Mouse (Mus musculus): ENCODE data around the gene Hhipl1. TPM values are rescaled to one million over a fixed set of nuclear protein-coding genes. Genes with fewer than 3 reads are reported as not detected.

Hhipl1 gene
- polyA plus RNA-seq (2014; fragmentation: Nextera tagmentation; extraction: Ambion mirVana) = 0.76 and 0.82 TPM in 2 replicates

DNA sequence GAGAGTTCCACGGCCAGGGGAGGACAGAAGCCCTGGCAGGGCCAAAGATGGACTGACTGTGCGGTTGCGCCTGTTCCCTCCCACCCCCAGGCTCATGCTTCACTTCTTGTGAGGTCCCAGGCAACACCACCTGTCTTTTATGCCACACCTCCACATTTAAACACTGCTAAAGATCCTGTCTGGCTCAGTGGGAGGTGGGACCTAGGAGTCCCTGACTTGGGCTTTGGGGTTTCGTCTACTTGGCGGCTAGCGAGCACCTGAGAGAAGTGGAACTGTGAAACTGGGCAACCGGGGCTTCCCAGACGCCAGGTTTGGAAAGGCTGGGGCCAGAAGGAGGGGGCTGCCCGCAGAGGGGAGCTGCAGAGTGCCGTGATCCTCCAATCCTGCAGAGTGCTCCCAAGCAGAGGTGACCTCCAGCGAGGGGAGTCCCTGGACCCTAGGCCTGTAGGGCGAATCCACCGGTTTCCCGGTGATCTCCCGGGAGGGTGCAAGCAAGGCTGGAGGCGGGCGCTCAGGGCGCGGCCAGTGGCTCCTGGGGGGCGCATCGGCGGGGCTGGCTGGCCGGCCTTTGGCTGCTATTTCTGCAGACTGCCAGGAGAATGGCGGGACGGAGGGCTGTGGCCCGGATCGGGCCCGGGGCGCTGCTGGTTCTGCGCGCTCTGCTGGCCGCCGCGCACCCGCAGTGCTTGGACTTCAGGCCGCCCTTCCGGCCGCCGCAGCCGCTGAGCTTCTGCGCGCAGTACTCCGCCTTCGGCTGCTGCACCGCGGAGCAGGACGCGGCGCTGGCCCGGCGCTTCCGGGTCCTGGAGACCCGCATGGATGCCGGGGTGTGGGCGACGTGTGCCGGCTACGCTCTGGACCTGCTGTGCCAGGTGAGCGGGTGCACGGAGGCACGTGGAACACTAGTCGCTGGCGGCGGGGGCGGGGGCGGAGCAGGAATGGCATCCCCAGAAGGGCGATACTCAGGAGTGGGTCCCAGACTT is at the start of gene Hhipl1:
Gene Hhipl1, plus strand, starts transcription at position 459 of the 983 bp plus-strand sequence.
- Histone ChIP-seq H3K9me3 (ENCODE audit: low read depth, low read length) (no peaks in the 10 kb centered on the region), H3K27me3 (ENCODE audit: insufficient read depth, low read length) (peaks cover 23% of the 10 kb centered on the region), H3K4me2 (peak within 1 kb of the TSS; percentile 99), H3K4me1 (ENCODE audit: insufficient read depth) (peaks cover 14% of the 10 kb centered on the region), H3K4me3 (ENCODE audit: low read depth, low read length) (peak within 1 kb of the TSS; percentile 53), H3K27ac (ENCODE audit: low read depth) (no peak within 1 kb of the TSS; the same call in 1 of the 2 replicates), H3K36me3 (ENCODE audit: insufficient read depth) (no peaks in the 10 kb centered on the region), H3K9ac (peak within 1 kb of the TSS; percentile 73)
- TF ChIP-seq CTCF (IDR thresholded peaks at IDR 0.05; ENCODE audit: low read depth) = no peak
- ATAC-seq (ENCODE audit: insufficient read depth) = peak; percentile 68
- DNase-seq = peak; percentile 83
- WGBS = 3% methylated on average over 66 of the region's 67 CpGs

DNA sequence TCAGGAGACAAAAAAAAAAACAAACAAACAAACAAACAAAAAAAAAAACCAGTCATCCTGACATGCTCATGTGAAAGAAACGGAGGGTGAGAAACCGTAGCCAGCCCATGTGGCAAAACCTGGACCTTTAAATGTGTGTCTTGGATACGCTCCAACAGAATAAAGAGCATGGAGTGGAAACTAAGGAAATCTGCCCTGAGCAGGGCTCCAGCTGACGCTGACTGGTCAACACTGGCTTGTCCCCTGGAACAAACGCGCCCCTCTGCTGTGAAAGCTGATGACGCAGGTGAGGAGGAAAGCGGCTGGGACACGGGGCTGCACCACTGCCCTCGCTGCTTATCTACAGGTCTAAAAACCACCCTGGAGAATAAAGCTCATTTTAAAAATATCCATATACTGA is 49.3 kb upstream of the Hhipl1 start:
- Histone ChIP-seq H3K27ac (ENCODE audit: low read depth) (no peak overlapping the region), H3K27me3 (ENCODE audit: insufficient read depth, low read length) (no peaks in the 10 kb centered on the region), H3K4me1 (ENCODE audit: insufficient read depth) (peaks cover 4% of the 10 kb centered on the region; the same call in 1 of the 2 replicates), H3K36me3 (ENCODE audit: insufficient read depth) (no peaks in the 10 kb centered on the region), H3K9me3 (ENCODE audit: low read depth, low read length) (no peaks in the 10 kb centered on the region), H3K4me3 (ENCODE audit: low read depth, low read length) (no peak overlapping the region), H3K9ac (no peak overlapping the region), H3K4me2 (no peak overlapping the region)
- ATAC-seq (ENCODE audit: insufficient read depth) (no peak), DNase-seq (peak; percentile 51)
- WGBS = 51% methylated on average over 10 of the region's 10 CpGs
- no peak for TF ChIP-seq CTCF (IDR thresholded peaks at IDR 0.05; ENCODE audit: low read depth)

DNA sequence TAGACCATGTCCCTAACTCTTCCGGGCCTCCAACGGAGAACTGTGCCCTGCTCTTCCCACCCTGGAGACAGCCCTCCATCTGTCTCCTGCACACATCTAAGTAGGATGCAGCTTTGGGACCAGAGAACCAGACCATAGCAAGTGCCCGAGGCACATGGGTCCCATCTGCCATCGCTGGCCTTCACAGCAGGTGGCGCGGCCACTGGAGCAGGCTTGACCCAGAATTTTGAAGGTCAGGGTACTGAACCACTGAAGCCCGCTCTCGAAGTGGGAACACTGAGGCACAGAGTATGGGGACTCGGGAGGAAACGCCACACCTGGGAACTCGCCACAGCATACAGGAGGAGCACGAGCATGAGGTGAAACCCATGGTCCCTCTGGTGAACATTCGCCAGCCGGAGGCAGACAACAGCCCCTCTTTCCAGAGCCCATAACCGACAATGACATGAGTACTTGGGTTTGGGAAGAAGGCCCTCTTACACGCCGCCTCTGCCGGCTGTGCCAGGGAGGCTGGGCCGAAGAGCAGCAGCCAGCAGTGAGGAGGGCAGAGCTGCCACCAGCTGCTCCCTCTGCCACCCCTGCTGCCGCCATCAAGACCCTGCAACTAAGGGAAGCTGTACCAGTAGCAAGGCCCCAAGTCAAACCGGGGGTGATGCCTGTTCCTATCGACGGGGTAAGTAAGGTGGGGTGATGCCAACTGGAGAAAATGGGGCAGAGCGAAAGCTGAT is 46.6 kb upstream of the Hhipl1 start:
- Histone ChIP-seq H3K4me1 (ENCODE audit: insufficient read depth) (no peaks in the 10 kb centered on the region), H3K4me2 (no peak overlapping the region), H3K4me3 (ENCODE audit: low read depth, low read length) (no peak overlapping the region), H3K27ac (ENCODE audit: low read depth) (no peak overlapping the region), H3K9ac (no peak overlapping the region), H3K27me3 (ENCODE audit: insufficient read depth, low read length) (no peaks in the 10 kb centered on the region), H3K36me3 (ENCODE audit: insufficient read depth) (no peaks in the 10 kb centered on the region), H3K9me3 (ENCODE audit: low read depth, low read length) (no peaks in the 10 kb centered on the region)
- TF ChIP-seq CTCF (IDR thresholded peaks at IDR 0.05; ENCODE audit: low read depth) = no peak
- 87% methylated on average over 24 of the region's 24 CpGs for WGBS
- ATAC-seq (ENCODE audit: insufficient read depth) (no peak), DNase-seq (no peak)

DNA sequence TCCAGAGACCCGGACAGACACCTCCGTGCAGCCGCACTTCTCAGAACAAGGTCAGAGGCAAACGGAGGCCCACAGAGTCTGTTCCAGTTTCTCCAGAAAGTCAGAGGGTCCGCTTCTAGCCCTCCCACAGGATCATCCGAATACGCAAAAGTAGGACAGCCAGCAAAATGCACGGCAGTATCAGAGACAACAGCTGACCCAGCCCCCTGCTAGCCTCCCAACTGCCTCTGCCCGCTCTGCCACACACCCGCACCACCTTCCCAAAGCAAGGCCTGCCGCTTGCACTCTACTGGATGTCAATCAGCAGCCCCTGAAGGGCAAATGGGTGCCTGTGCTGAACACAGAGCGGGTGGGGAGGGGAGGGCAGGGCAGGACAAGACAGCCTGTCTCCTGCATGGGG is 45.1 kb upstream of the Hhipl1 start:
- no peak overlapping the region for H3K4me3 ChIP-seq (ENCODE audit: low read depth, low read length)
- TF ChIP-seq CTCF (IDR thresholded peaks at IDR 0.05; ENCODE audit: low read depth) = no peak
- H3K4me2 ChIP-seq = no peak overlapping the region
- DNase-seq = no peak
- 82% methylated on average over 12 of the region's 12 CpGs for WGBS
- ATAC-seq (ENCODE audit: insufficient read depth) = no peak
- no peaks in the 10 kb centered on the region for H3K27me3 ChIP-seq (ENCODE audit: insufficient read depth, low read length)
- H3K36me3 ChIP-seq (ENCODE audit: insufficient read depth) = no peaks in the 10 kb centered on the region
- no peaks in the 10 kb centered on the region for H3K4me1 ChIP-seq (ENCODE audit: insufficient read depth)
- H3K27ac ChIP-seq (ENCODE audit: low read depth) = no peak overlapping the region
- H3K9ac ChIP-seq = no peak overlapping the region
- H3K9me3 ChIP-seq (ENCODE audit: low read depth, low read length) = no peaks in the 10 kb centered on the region

DNA sequence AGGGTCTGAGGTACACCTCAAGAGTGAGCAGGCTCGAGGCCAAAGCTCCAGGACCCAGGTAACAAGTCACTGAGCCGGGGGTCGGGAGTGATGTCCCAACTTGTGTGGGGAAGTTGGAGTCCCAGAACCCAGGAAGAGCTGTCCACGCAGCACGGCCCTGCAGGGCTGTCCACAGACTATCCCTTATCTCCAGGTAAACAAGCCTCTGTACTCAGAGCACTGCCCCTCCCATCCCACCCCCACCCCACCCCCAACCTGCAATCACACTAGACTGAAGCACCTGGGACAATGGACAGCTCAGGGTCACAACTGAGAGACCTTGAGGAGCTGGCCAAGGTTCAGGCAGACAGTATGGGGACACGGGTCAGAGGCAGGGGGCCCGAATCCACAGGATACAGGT is 41.2 kb upstream of the Hhipl1 start:
- no peak for ATAC-seq (ENCODE audit: insufficient read depth)
- no peaks in the 10 kb centered on the region for H3K4me1 ChIP-seq (ENCODE audit: insufficient read depth)

DNA sequence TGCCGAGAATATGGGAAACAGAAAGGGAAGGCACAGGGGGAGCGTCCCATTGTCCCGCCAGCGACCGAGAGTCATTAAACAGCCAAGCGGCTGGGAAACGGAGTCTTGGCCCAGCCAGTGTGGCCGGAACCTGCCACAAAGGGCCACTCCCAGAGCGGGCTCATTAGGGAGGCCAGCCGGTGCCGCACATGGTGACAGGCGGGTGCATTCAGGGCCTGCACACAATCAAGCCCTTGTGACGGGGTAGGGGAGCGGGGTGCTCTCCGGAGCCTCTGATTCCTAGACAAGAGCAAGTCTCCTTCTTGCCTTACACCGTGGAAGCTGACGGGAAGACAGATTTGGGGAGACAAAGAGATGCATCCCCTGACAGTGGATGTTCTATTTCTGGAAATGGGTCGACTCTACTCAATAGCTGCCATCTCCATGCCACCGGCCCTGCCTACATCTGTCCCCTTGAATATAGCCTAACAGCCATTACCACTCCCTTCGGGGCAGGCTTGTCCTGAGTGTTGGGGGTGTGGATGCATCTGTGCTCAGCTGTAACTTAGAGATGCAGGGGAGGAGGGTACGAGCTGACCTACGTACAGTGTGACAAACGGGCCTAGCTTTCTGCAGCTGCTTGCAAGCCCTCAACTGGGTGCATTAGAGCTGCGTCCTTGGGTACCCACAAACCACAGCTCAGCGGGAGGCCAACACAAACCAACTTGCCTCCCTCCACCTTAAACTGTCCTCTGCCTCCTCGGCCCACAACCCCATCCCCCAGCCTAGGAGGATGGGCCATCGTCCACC is 40.0 kb upstream of the Hhipl1 start:
- H3K27ac ChIP-seq (ENCODE audit: low read depth) = peak overlapping the region; percentile 33; the same call in 1 of the 2 replicates
- H3K4me1 ChIP-seq (ENCODE audit: insufficient read depth) = no peaks in the 10 kb centered on the region
- 39% methylated on average over 27 of the region's 27 CpGs for WGBS
- no peak for TF ChIP-seq CTCF (IDR thresholded peaks at IDR 0.05; ENCODE audit: low read depth)
- H3K36me3 ChIP-seq (ENCODE audit: insufficient read depth) = 0 out of 2 replicates have a peak, but pooled peaks cover 5% of the 10 kb centered on the region
- no peak overlapping the region for H3K4me3 ChIP-seq (ENCODE audit: low read depth, low read length)
- peak overlapping the region; percentile 18; the same call in 1 of the 2 replicates for H3K4me2 ChIP-seq
- DNase-seq (peak; percentile 56), ATAC-seq (ENCODE audit: insufficient read depth) (peak; percentile 15; the same call in 1 of the 2 replicates)
- H3K9me3 ChIP-seq (ENCODE audit: low read depth, low read length) = no peaks in the 10 kb centered on the region
- H3K9ac ChIP-seq = no peak overlapping the region
- no peaks in the 10 kb centered on the region for H3K27me3 ChIP-seq (ENCODE audit: insufficient read depth, low read length)

More for the DNA sequence above, 41.2 kb upstream of the Hhipl1 start:
- 54% methylated on average over 7 of the region's 7 CpGs for WGBS
- Histone ChIP-seq H3K36me3 (ENCODE audit: insufficient read depth) (0 out of 2 replicates have a peak, but pooled peaks cover 4% of the 10 kb centered on the region), H3K4me2 (no peak overlapping the region), H3K4me3 (ENCODE audit: low read depth, low read length) (no peak overlapping the region), H3K27me3 (ENCODE audit: insufficient read depth, low read length) (no peaks in the 10 kb centered on the region), H3K9ac (no peak overlapping the region), H3K9me3 (ENCODE audit: low read depth, low read length) (no peaks in the 10 kb centered on the region), H3K27ac (ENCODE audit: low read depth) (no peak overlapping the region)
- no peak for TF ChIP-seq CTCF (IDR thresholded peaks at IDR 0.05; ENCODE audit: low read depth)
- DNase-seq = no peak

All from lung, embryonic 14.5 days (tissue).